Mouse (Mus musculus) ES-Bruce4 (cell line): ENCODE measurements around the gene Usp7.

Experiments
- CTCF ChIP-seq: IDR thresholded peaks from one replicate; pipeline ENCODE4 v1.8.1; 2011; ENCODE audit warnings: low read depth, low read length
- EP300 ChIP-seq: IDR thresholded peaks from 2 replicates; pipeline ENCODE4 v1.6.1; 2011; ENCODE audit warnings: low read depth, low read length; ENCODE audit not compliant: insufficient read depth

DNA sequence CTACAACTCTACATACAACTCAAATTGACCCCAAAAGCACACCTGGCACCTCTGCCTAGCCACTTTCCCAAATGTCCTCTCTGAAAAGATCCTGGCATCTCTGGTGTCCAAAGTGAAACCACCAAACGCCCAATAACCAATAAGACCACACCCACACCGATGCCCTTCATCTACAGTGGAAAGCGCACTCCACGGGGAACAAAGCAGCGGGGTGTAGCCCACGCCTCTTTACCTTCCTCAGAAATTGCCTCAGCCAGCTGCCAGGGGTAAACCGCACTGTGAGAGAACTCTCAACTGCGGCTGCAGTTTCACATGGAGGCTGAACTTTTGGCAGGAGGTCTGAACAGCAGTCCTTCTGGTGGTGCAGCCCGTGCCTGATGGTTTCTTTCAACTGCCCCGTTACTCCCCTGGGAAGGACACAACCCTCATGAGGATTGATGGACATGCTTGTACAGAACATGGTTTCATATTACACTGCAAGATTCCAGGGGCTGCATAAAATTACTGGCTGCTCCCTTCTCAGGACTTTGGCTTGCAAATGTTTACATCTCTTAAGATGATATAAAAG is 76.5 kb downstream of the Usp7 start:
- TF ChIP-seq EP300 (no peak), CTCF (no peak)
